Comparison of ENCODE assay signal across 27 mouse cellular contexts in the genomic region with DNA sequence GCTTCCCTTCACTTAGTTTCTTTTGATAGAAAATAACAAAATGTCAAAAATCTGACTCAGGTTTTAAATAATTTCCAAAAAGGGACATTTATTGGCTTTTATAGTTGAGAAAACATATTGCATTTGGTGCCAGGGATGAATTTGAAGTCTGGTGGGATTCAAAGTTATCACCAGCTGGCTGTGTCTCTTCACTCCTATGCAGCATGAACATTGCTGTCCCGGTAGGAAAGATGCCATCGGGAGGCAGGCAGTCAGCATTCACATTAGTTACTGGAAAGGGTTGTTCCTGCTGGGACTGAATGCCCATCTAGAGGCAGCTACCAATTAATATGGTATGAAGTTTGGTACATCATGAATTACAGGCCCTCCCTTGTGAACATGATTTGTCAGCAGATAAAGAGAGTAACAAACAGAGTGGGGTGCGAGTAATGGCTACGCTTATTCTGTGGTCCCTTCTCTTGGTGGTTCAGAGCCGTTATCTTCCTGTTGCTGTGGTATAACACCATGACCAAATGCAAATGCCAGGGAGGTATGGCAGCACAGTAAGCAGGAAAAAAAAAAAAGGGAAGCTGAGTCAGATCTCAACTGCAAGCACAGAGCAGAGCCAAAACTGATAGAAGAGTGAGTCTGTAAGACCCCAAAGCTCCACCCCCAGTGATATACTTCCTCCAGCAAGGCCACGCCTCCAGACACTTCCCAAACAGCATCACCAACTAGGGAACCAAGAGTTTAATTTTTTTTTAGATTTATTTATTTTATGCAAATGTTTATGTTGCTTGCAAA.
DNase-seq lines count a peak whose midpoint lies in the region; ATAC-seq and TF ChIP-seq lines count a peak whose summit lies in the region.
"Had no signal": no experiment of that assay in that cellular context is flagged by ENCODE, and none has a peak within 500 bp of the region (broad histone marks: within the 10 kb centered on the region; RNA-seq: fewer than 3 reads in every experiment).

No protein-coding gene starts in this region.

- dilution Hi-C loops in CH12.LX (cut with MboI; ENCODE audit: extremely low pct_ligation_motif_present, extremely low pct_unique_long_range_greater_than_20kb, low sequenced_read_pairs) = no loop called here

- peak; percentile 52 for DNase-seq in heart, adult 11 months
- DNase-seq in heart, postnatal 10 days = no peak
- peak; percentile 99 for DNase-seq in CH12.LX (ENCODE audit: extremely low read depth)
- no peak for DNase-seq in natural killer cell, adult 2 months (ENCODE audit: low spot score in 2 of 2)
- no peak for DNase-seq in kidney, adult 9 months
- DNase-seq: cerebellum, adult 2 months; cerebellum, postnatal 36 days; gastrocnemius, adult 2 months; heart, postnatal 14 days; kidney, adult 18-20 months; kidney, postnatal 10 days; lung, postnatal 36 days; right cerebral cortex, adult 18-20 months; right cerebral cortex, postnatal 4 days; thymus, postnatal 25 days had no signal

- in situ Hi-C loops in CH12.LX (cut with MboI; ENCODE audit: low pct_ligation_motif_present, low pct_unique_long_range_greater_than_20kb, low sequenced_read_pairs) = no loop called here

- no peak overlapping the region for H3K9ac ChIP-seq in CH12.LX (ENCODE audit: insufficient read depth, low read depth)
- H3K9ac ChIP-seq: embryonic facial prominence, embryonic 15.5 days; heart, embryonic 12.5 days; hindbrain, embryonic 12.5 days; liver, embryonic 15.5 days; lung, embryonic 15.5 days; midbrain, embryonic 15.5 days; neural tube, embryonic 13.5 days; stomach, embryonic 15.5 days had no signal

- no peaks in the 10 kb centered on the region for H3K79me2 ChIP-seq in CH12.LX (replicated peaks; ENCODE audit: control insufficient read depth, extremely low read depth, insufficient read depth, poor library complexity, severe bottlenecking)

- TF ChIP-seq CTCF in CH12.LX (conservative IDR thresholded peaks at IDR 0.05 in 1 of 2, IDR thresholded peaks at IDR 0.05 in 1 of 2; ENCODE audit: low read depth in 2 of 2, low read length in 2 of 2) = no peak

- H3K4me3 ChIP-seq in CH12.LX (replicated peaks in 1 of 3; ENCODE audit: low read depth in 2 of 3, low read length in 2 of 3, poor library complexity in 1 of 3) = no peak overlapping the region
- H3K4me3 ChIP-seq: embryonic facial prominence, embryonic 15.5 days; gastrocnemius, adult 2 months; heart, embryonic 12.5 days; hindbrain, embryonic 12.5 days; liver, embryonic 15.5 days; lung, embryonic 15.5 days; midbrain, embryonic 15.5 days; neural tube, embryonic 13.5 days; stomach, embryonic 15.5 days had no signal

- no peak overlapping the region for H3K27ac ChIP-seq in CH12.LX (ENCODE audit: insufficient read depth, low read depth)
- H3K27ac ChIP-seq: embryonic facial prominence, embryonic 15.5 days; gastrocnemius, adult 2 months; hindbrain, embryonic 12.5 days; liver, embryonic 15.5 days; lung, embryonic 15.5 days; midbrain, embryonic 15.5 days; neural tube, embryonic 13.5 days; stomach, embryonic 15.5 days had no signal

- intact Hi-C loops in heart, postnatal 10 days (cut with DNase I) = no loop called here

- H3K36me3 ChIP-seq in CH12.LX (replicated peaks in 1 of 2; ENCODE audit: control insufficient read depth in 1 of 2, insufficient read depth in 1 of 2, low read length in 1 of 2) = no peaks in the 10 kb centered on the region
- H3K36me3 ChIP-seq: embryonic facial prominence, embryonic 15.5 days; heart, embryonic 12.5 days; hindbrain, embryonic 12.5 days; liver, embryonic 15.5 days; lung, embryonic 15.5 days; midbrain, embryonic 15.5 days; neural tube, embryonic 13.5 days; stomach, embryonic 15.5 days had no signal

- H3K9me3 ChIP-seq in CH12.LX (replicated peaks; ENCODE audit: low read length) = peaks cover 2% of the 10 kb centered on the region
- H3K9me3 ChIP-seq: embryonic facial prominence, embryonic 15.5 days; heart, embryonic 12.5 days; hindbrain, embryonic 12.5 days; liver, embryonic 15.5 days; lung, embryonic 15.5 days; midbrain, embryonic 15.5 days; neural tube, embryonic 13.5 days; stomach, embryonic 15.5 days had no signal

- H3K4me1 ChIP-seq in CH12.LX (ENCODE audit: control insufficient read depth in 1 of 2, insufficient read depth in 2 of 2) = peaks cover 4 to 19% of the 10 kb centered on the region in 2 experiments
- H3K4me1 ChIP-seq: embryonic facial prominence, embryonic 15.5 days; heart, embryonic 12.5 days; hindbrain, embryonic 12.5 days; liver, embryonic 15.5 days; lung, embryonic 15.5 days; midbrain, embryonic 15.5 days; neural tube, embryonic 13.5 days; stomach, embryonic 15.5 days had no signal

- no peak; the same call in 1 of the 2 replicates for TF ChIP-seq RAD21 in CH12.LX (IDR thresholded peaks at IDR 0.05; ENCODE audit: low read depth, low read length)

- no peaks in the 10 kb centered on the region for H3K27me3 ChIP-seq in CH12.LX (replicated peaks)
- H3K27me3 ChIP-seq: embryonic facial prominence, embryonic 15.5 days; heart, embryonic 12.5 days; hindbrain, embryonic 12.5 days; liver, embryonic 15.5 days; lung, embryonic 15.5 days; midbrain, embryonic 15.5 days; neural tube, embryonic 13.5 days; Patski; stomach, embryonic 15.5 days had no signal

- TF ChIP-seq EP300 in CH12.LX (IDR thresholded peaks at IDR 0.05; ENCODE audit: low read length) = peak; percentile 100

- no peak for TF ChIP-seq POLR2A in CH12.LX (IDR thresholded peaks at IDR 0.05; ENCODE audit: low read depth, low read length)

- peak overlapping the region; percentile 19; the same call in 1 of the 2 replicates for H3K4me2 ChIP-seq in CH12.LX (ENCODE audit: insufficient read depth, low read depth, poor library complexity, severe bottlenecking)
- H3K4me2 ChIP-seq: embryonic facial prominence, embryonic 15.5 days; heart, embryonic 12.5 days; hindbrain, embryonic 12.5 days; liver, embryonic 15.5 days; lung, embryonic 15.5 days; midbrain, embryonic 15.5 days; neural tube, embryonic 13.5 days; stomach, embryonic 15.5 days had no signal

- ATAC-seq in granulocyte monocyte progenitor cell, adult 5-6 weeks (replicated peaks; ENCODE audit: poor library complexity, severe bottlenecking) = peak; percentile 95
- peak; percentile 56; the same call in 1 of the 2 replicates for ATAC-seq in megakaryocyte, adult 5-6 weeks (ENCODE audit: poor library complexity, severe bottlenecking)
- ATAC-seq: forebrain, embryonic 14.5 days; midbrain, embryonic 15.5 days; Patski had no signal

TF ChIP-seq in CH12.LX, 34 proteins besides CTCF, POLR2A, EP300 and RAD21:
- TF ChIP-seq HCFC1 (IDR thresholded peaks at IDR 0.05; ENCODE audit: low read depth, low read length) (peak; percentile 60), GABPA (IDR thresholded peaks at IDR 0.05; ENCODE audit: insufficient replicate concordance, low read depth, low read length) (no peak), ELF1 (IDR thresholded peaks at IDR 0.05; ENCODE audit: low read depth, low read length) (peak; percentile 66; the same call in 1 of the 2 replicates), MAX (IDR thresholded peaks at IDR 0.05; ENCODE audit: low read length) (peak; percentile 62; the same call in 1 of the 2 replicates), ETS1 (conservative IDR thresholded peaks at IDR 0.05; ENCODE audit: low read depth, low read length) (peak; percentile 85), SMC3 (IDR thresholded peaks at IDR 0.05; ENCODE audit: low read depth, low read length) (peak; percentile 9; the same call in 1 of the 2 replicates), RCOR1 (conservative IDR thresholded peaks at IDR 0.05; ENCODE audit: low read depth, low read length) (peak; percentile 92; the same call in 1 of the 2 replicates), USF1 (IDR thresholded peaks at IDR 0.05; ENCODE audit: low read depth, low read length) (no peak), JUN (IDR thresholded peaks at IDR 0.05; ENCODE audit: insufficient read depth, low read depth, low read length) (peak; percentile 95), IRF4 (IDR thresholded peaks at IDR 0.05; ENCODE audit: low read depth, low read length) (peak; percentile 100), TBP (conservative IDR thresholded peaks at IDR 0.05; ENCODE audit: low read depth, low read length) (no peak), MYC (IDR thresholded peaks at IDR 0.05; ENCODE audit: low read depth, low read length) (peak; percentile 83), TCF12 (IDR thresholded peaks at IDR 0.05; ENCODE audit: low read depth, low read length) (peak; percentile 72; the same call in 1 of the 2 replicates), JUND (conservative IDR thresholded peaks at IDR 0.05; ENCODE audit: low read depth, low read length) (peak; percentile 99), CHD2 (IDR thresholded peaks at IDR 0.05; ENCODE audit: low read length) (peak; percentile 75; the same call in 1 of the 2 replicates), BHLHE40 (IDR thresholded peaks at IDR 0.05; ENCODE audit: low read depth, low read length) (peak; percentile 72), MAZ (IDR thresholded peaks at IDR 0.05; ENCODE audit: low read depth, low read length) (peak; percentile 67; the same call in 1 of the 2 replicates), UBTF (IDR thresholded peaks at IDR 0.05; ENCODE audit: low read depth, low read length) (no peak), CHD1 (IDR thresholded peaks at IDR 0.05; ENCODE audit: low read depth, low read length) (no peak), MAFK (IDR thresholded peaks at IDR 0.05; ENCODE audit: insufficient replicate concordance, low read length) (peak; percentile 87), E2F4 (IDR thresholded peaks at IDR 0.05; ENCODE audit: insufficient replicate concordance, low read depth, low read length) (peak; percentile 49; the same call in 1 of the 2 replicates), ZNF384 (IDR thresholded peaks at IDR 0.05; ENCODE audit: low read depth, low read length) (peak; percentile 99), MEF2A (IDR thresholded peaks at IDR 0.05; ENCODE audit: borderline replicate concordance, low read depth, low read length) (peak; percentile 87)
TF ChIP-seq in CH12.LX: peak in this region for 18.

Comparison
In these comparisons a context has a peak if more than half of its experiments do, and no peak if none do; other contexts are left out.
1. DNase-seq: peak in heart, adult 11 months (single experiment) and CH12.LX (single experiment); none in heart, postnatal 10 days (0 of 2), natural killer cell, adult 2 months (0 of 2) and kidney, adult 9 months (single experiment).